Mouse (Mus musculus): Measurements from ENCODE around the gene Atf6. TPM values are rescaled to one million over a fixed set of nuclear protein-coding genes. Genes with fewer than 3 reads are reported as not detected.

The Atf6 gene
- polyA plus RNA-seq, 1 experiment from 2014 or later = 8.7 TPM

- ATAC-seq (ENCODE audit: low FRiP score, low TSS enrichment) = no peak
- Histone ChIP-seq H3K27ac (ENCODE audit: low read length) (no peak overlapping the region), H3K4me2 (replicated peaks; ENCODE audit: low read depth, low read length) (peak overlapping the region; percentile 33), H3K27me3 (ENCODE audit: insufficient read depth, low read length) (peaks cover 16% of the 10 kb centered on the region; the same call in 1 of the 2 replicates), H3K9me3 (ENCODE audit: low read length) (no peaks in the 10 kb centered on the region), H3K4me3 (ENCODE audit: low read length) (no peak overlapping the region), H3K9ac (replicated peaks; ENCODE audit: low read length) (no peak overlapping the region), H3K4me1 (ENCODE audit: insufficient read depth, low read length) (0 out of 2 replicates have a peak, but pooled peaks cover 2% of the 10 kb centered on the region), H3K36me3 (ENCODE audit: insufficient read depth, low read length) (no peaks in the 10 kb centered on the region)
- WGBS = 33% methylated on average over 10 of the region's 10 CpGs
Observed at GRCm38 (mm10) chr1:170900799-170901467, 33.4 kb upstream of the Atf6 start.

GRCm38 (mm10) chr1:170898413-170899075, 31.0 kb upstream of the Atf6 start:
- Histone ChIP-seq H3K4me3 (ENCODE audit: low read length) (no peak overlapping the region), H3K27me3 (ENCODE audit: insufficient read depth, low read length) (peaks cover 16% of the 10 kb centered on the region; the same call in 1 of the 2 replicates), H3K9me3 (ENCODE audit: low read length) (no peaks in the 10 kb centered on the region), H3K4me1 (ENCODE audit: insufficient read depth, low read length) (0 out of 2 replicates have a peak, but pooled peaks cover 2% of the 10 kb centered on the region), H3K4me2 (replicated peaks; ENCODE audit: low read depth, low read length) (no peak overlapping the region), H3K9ac (replicated peaks; ENCODE audit: low read length) (no peak overlapping the region), H3K36me3 (ENCODE audit: insufficient read depth, low read length) (no peaks in the 10 kb centered on the region), H3K27ac (ENCODE audit: low read length) (no peak overlapping the region)
- ATAC-seq (ENCODE audit: low FRiP score, low TSS enrichment) = no peak
- 73% methylated on average over 16 of the region's 16 CpGs for WGBS

- Histone ChIP-seq H3K27ac (ENCODE audit: low read length) (no peak overlapping the region), H3K9ac (replicated peaks; ENCODE audit: low read length) (no peak overlapping the region), H3K9me3 (ENCODE audit: low read length) (no peaks in the 10 kb centered on the region), H3K4me1 (ENCODE audit: insufficient read depth, low read length) (peaks cover 5% of the 10 kb centered on the region; the same call in 1 of the 2 replicates), H3K4me3 (ENCODE audit: low read length) (no peak overlapping the region), H3K36me3 (ENCODE audit: insufficient read depth, low read length) (no peaks in the 10 kb centered on the region), H3K4me2 (replicated peaks; ENCODE audit: low read depth, low read length) (no peak overlapping the region), H3K27me3 (ENCODE audit: insufficient read depth, low read length) (peaks cover 11% of the 10 kb centered on the region; the same call in 1 of the 2 replicates)
- no peak for ATAC-seq (ENCODE audit: low FRiP score, low TSS enrichment)
- WGBS = 82% methylated on average over 5 of the region's 5 CpGs
Observed at GRCm38 (mm10) chr1:170896651-170897281, 29.2 kb upstream of the Atf6 start.

GRCm38 (mm10) chr1:170894603-170895602, 27.3 kb upstream of the Atf6 start:
- Histone ChIP-seq H3K4me3 (ENCODE audit: low read length) (no peak overlapping the region), H3K27me3 (ENCODE audit: insufficient read depth, low read length) (peaks cover 11% of the 10 kb centered on the region; the same call in 1 of the 2 replicates), H3K27ac (ENCODE audit: low read length) (no peak overlapping the region), H3K4me2 (replicated peaks; ENCODE audit: low read depth, low read length) (no peak overlapping the region), H3K36me3 (ENCODE audit: insufficient read depth, low read length) (no peaks in the 10 kb centered on the region), H3K9ac (replicated peaks; ENCODE audit: low read length) (no peak overlapping the region), H3K4me1 (ENCODE audit: insufficient read depth, low read length) (peaks cover 3% of the 10 kb centered on the region; the same call in 1 of the 2 replicates), H3K9me3 (ENCODE audit: low read length) (no peaks in the 10 kb centered on the region)
- 60% methylated on average over 9 of the region's 9 CpGs for WGBS
- ATAC-seq (ENCODE audit: low FRiP score, low TSS enrichment) = no peak; the same call in 1 of the 2 replicates

DNA sequence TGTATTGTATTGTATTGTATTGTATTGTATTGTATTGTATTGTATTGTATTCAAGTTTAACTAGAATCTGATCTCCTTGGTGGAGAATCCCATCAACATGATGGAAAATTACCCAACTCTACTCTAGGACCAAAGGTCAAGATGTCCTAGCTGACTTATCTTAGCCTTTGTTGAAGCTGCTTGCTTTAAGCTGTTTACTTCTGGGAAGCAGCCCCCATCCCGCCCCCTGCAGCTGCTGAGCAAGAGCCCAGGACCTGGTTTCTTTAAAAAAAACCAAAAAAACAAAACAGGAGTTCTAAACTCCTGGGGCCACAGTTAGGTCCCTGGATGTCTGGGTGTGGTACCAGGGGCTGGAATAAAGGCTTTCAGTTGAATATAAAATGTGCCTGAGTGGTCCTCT, 24.7 kb upstream of the Atf6 start:
- Histone ChIP-seq H3K4me2 (replicated peaks; ENCODE audit: low read depth, low read length) (no peak overlapping the region), H3K36me3 (ENCODE audit: insufficient read depth, low read length) (no peaks in the 10 kb centered on the region), H3K4me3 (ENCODE audit: low read length) (no peak overlapping the region), H3K27ac (ENCODE audit: low read length) (no peak overlapping the region), H3K27me3 (ENCODE audit: insufficient read depth, low read length) (peaks cover 2% of the 10 kb centered on the region; the same call in 1 of the 2 replicates), H3K9me3 (ENCODE audit: low read length) (no peaks in the 10 kb centered on the region), H3K9ac (replicated peaks; ENCODE audit: low read length) (no peak overlapping the region), H3K4me1 (ENCODE audit: insufficient read depth, low read length) (peaks cover 3% of the 10 kb centered on the region; the same call in 1 of the 2 replicates)
- WGBS = 72% methylated on average over 1 of the region's 1 CpGs
- ATAC-seq (ENCODE audit: low FRiP score, low TSS enrichment) = no peak

GRCm38 (mm10) chr1:170891646-170892045, 24.1 kb upstream of the Atf6 start:
- 32% methylated on average over 2 of the region's 2 CpGs for WGBS
- H3K36me3 ChIP-seq (ENCODE audit: insufficient read depth, low read length) = no peaks in the 10 kb centered on the region
- no peak overlapping the region for H3K4me2 ChIP-seq (replicated peaks; ENCODE audit: low read depth, low read length)
- no peak overlapping the region for H3K9ac ChIP-seq (replicated peaks; ENCODE audit: low read length)
- H3K4me1 ChIP-seq (ENCODE audit: insufficient read depth, low read length) = peaks cover 3% of the 10 kb centered on the region; the same call in 1 of the 2 replicates
- H3K27ac ChIP-seq (ENCODE audit: low read length) = no peak overlapping the region
- H3K27me3 ChIP-seq (ENCODE audit: insufficient read depth, low read length) = no peaks in the 10 kb centered on the region
- ATAC-seq (ENCODE audit: low FRiP score, low TSS enrichment) = 0 out of 2 replicates have a peak, but pooled peaks have one; percentile 19
- no peak overlapping the region for H3K4me3 ChIP-seq (ENCODE audit: low read length)
- H3K9me3 ChIP-seq (ENCODE audit: low read length) = no peaks in the 10 kb centered on the region

GRCm38 (mm10) chr1:170889310-170889709, 21.7 kb upstream of the Atf6 start:
- ATAC-seq (ENCODE audit: low FRiP score, low TSS enrichment) = no peak
- H3K4me3 ChIP-seq (ENCODE audit: low read length) = no peak overlapping the region
- H3K4me2 ChIP-seq (replicated peaks; ENCODE audit: low read depth, low read length) = no peak overlapping the region
- no peaks in the 10 kb centered on the region for H3K27me3 ChIP-seq (ENCODE audit: insufficient read depth, low read length)
- H3K9me3 ChIP-seq (ENCODE audit: low read length) = no peaks in the 10 kb centered on the region
- no peaks in the 10 kb centered on the region for H3K36me3 ChIP-seq (ENCODE audit: insufficient read depth, low read length)
- H3K4me1 ChIP-seq (ENCODE audit: insufficient read depth, low read length) = peaks cover 8% of the 10 kb centered on the region; the same call in 1 of the 2 replicates
- no peak overlapping the region for H3K27ac ChIP-seq (ENCODE audit: low read length)
- H3K9ac ChIP-seq (replicated peaks; ENCODE audit: low read length) = no peak overlapping the region
- WGBS = 74% methylated on average over 4 of the region's 4 CpGs

GRCm38 (mm10) chr1:170886044-170886458, 18.5 kb upstream of the Atf6 start:
- Histone ChIP-seq H3K27me3 (ENCODE audit: insufficient read depth, low read length) (no peaks in the 10 kb centered on the region), H3K4me2 (replicated peaks; ENCODE audit: low read depth, low read length) (no peak overlapping the region), H3K9ac (replicated peaks; ENCODE audit: low read length) (no peak overlapping the region), H3K9me3 (ENCODE audit: low read length) (no peaks in the 10 kb centered on the region), H3K4me1 (ENCODE audit: insufficient read depth, low read length) (peaks cover 8% of the 10 kb centered on the region; the same call in 1 of the 2 replicates), H3K27ac (ENCODE audit: low read length) (no peak overlapping the region), H3K36me3 (ENCODE audit: insufficient read depth, low read length) (peaks cover 8% of the 10 kb centered on the region; the same call in 1 of the 2 replicates), H3K4me3 (ENCODE audit: low read length) (no peak overlapping the region)
- no peak for ATAC-seq (ENCODE audit: low FRiP score, low TSS enrichment)
- WGBS = 42% methylated on average over 6 of the region's 6 CpGs

Measured in kidney, embryonic 16.5 days (tissue).